Mouse (Mus musculus): Measurements from ENCODE around the gene Itgb5. TPM values are rescaled to one million over a fixed set of nuclear protein-coding genes. Genes with fewer than 3 reads are reported as not detected.

Gene Itgb5
- polyA plus RNA-seq, 1 experiment, result 144 TPM

DNA sequence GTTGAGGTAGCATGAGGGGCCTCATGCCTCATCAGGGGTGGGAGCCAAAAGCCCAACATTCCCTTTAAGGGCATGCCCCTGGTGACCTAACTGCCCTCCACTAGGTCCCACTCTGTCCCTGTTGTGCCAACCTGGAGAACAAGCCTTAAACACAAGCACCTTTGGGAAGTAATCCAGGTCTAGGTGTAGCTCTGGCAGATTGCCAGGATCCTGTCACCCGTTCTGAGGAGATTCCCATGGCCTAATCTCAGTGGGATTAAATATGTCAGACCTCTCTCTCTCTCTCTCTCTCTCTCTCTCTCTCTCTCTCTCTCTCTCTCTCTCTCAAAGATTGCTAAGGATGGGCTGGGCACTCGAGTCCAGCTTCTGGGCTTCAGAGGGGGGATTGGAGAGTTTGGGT lies 102.2 kb downstream of the Itgb5 start:
- H3K4me3 ChIP-seq (replicated peaks; ENCODE audit: extremely low read depth, low read depth, low read length), result no peak overlapping the region
- no peak for TF ChIP-seq POLR2A (IDR thresholded peaks at IDR 0.05; ENCODE audit: borderline replicate concordance, extremely low read depth, low read depth, low read length)
- TF ChIP-seq CTCF (IDR thresholded peaks at IDR 0.05; ENCODE audit: insufficient read depth, low read length), result no peak
- 50% methylated on average over 2 of the region's 2 CpGs for WGBS
- no peak for DNase-seq
- H3K4me1 ChIP-seq (ENCODE audit: control insufficient read depth, insufficient read depth, low read length), result peaks cover 12% of the 10 kb centered on the region

DNA sequence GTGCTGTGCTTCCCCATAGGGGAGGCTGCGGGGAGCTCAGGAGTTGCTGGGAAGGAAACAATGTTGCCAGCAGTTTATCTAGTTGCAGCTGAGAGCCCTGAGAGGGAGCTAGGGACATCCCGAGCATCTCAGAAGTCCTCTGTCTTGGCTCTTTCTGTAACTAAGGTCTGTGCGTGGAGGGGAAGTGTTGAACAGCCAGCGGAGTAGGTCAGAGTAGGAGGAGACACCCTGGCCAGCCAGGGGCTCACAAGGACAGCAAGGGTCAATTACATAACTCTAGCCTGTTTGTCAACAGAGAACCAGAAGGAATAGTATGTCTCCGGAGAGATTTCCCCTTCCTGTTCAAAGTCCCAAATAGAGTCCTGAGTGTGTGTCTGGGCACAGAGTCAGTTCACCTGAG lies 102.7 kb downstream of the Itgb5 start:
- Histone ChIP-seq H3K4me3 (replicated peaks; ENCODE audit: extremely low read depth, low read depth, low read length) (no peak overlapping the region), H3K4me1 (ENCODE audit: control insufficient read depth, insufficient read depth, low read length) (peaks cover 12% of the 10 kb centered on the region)
- 25% methylated on average over 5 of the region's 5 CpGs for WGBS
- no peak for DNase-seq
- TF ChIP-seq POLR2A (IDR thresholded peaks at IDR 0.05; ENCODE audit: borderline replicate concordance, extremely low read depth, low read depth, low read length), result no peak
- TF ChIP-seq CTCF (IDR thresholded peaks at IDR 0.05; ENCODE audit: insufficient read depth, low read length), result no peak

DNA sequence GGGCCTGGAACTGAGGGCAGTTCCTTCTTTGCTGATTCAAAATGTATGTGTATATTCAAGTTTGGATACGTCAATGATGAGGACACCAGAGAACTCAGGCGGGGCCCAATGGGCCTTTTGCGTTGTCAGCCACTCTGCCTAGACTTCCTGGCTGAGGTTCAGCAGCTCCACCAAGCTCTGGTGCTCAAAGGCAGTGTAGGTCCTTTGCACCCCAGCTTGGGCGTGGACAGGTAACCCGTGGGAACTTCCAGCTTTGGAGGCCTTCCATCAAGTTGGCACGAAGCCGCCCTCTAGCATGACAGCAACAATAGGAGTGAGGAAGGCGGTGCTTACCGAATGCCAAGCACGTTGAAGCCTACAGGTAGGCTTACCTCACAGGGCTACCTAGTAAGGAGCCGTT lies 103.9 kb downstream of the Itgb5 start:
- DNase-seq, result no peak
- 83% methylated on average over 11 of the region's 11 CpGs for WGBS
- H3K4me1 ChIP-seq (ENCODE audit: control insufficient read depth, insufficient read depth, low read length), result peaks cover 10% of the 10 kb centered on the region
- TF ChIP-seq CTCF (IDR thresholded peaks at IDR 0.05; ENCODE audit: insufficient read depth, low read length) (no peak), POLR2A (IDR thresholded peaks at IDR 0.05; ENCODE audit: borderline replicate concordance, extremely low read depth, low read depth, low read length) (no peak)
- no peak overlapping the region for H3K4me3 ChIP-seq (replicated peaks; ENCODE audit: extremely low read depth, low read depth, low read length)

DNA sequence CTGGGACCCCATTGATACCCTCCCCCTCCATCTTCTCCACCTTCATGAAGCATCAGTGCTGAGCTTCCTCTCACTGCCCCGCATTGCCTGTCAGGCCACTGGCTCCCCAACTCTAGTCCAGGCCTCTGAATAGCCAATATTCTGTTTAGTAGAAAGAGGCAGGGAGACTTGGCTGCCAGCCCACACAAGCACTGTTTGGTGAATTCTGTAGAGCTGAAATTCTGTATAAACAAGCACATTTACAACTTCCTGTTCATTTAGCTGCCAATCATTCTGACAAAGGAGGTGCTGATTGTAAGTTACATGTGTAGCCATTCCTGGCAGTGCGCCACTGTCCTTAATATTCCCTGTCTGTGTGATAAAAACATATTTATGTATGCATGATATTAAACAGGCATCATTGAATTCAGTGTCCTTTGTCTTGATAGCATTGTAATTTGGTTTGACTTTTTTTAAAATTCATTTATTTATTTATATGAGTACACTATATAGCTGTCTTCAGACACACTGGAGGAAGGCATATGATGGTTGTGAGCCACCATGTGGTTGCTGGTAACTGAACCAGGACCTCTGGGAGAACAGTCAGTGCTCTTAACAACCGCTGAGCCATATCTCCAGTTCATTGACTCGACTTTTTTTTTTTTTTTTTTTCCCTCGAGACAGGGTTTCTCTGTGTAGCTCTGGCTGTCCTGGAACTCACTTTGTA lies 105.4 kb downstream of the Itgb5 start:
- 38% methylated on average over 5 of the region's 5 CpGs for WGBS
- DNase-seq, result no peak
- H3K4me3 ChIP-seq (replicated peaks; ENCODE audit: extremely low read depth, low read depth, low read length), result no peak overlapping the region
- no peak for TF ChIP-seq POLR2A (IDR thresholded peaks at IDR 0.05; ENCODE audit: borderline replicate concordance, extremely low read depth, low read depth, low read length)
- no peak for TF ChIP-seq CTCF (IDR thresholded peaks at IDR 0.05; ENCODE audit: insufficient read depth, low read length)
- peaks cover 3% of the 10 kb centered on the region for H3K4me1 ChIP-seq (ENCODE audit: control insufficient read depth, insufficient read depth, low read length)

DNA sequence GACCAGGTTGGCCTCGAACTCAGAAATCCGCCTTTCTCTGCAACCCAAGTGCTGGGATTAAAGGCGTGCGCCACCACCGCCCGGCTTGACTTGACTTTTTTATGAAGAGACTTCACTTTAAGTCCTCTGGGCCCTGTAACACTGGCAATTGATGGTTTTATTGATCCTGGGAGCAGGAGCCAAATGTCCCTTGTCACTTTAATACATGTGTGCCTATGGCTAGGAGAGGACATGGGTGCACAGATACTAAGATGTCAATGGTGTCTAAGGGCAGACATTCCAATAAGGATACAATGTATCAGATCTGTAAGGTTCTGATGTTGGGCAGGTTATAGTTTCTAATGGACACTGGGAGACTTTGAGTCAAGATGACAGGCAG lies 105.9 kb downstream of the Itgb5 start:
- WGBS, result 92% methylated on average over 6 of the region's 6 CpGs
- TF ChIP-seq CTCF (IDR thresholded peaks at IDR 0.05; ENCODE audit: insufficient read depth, low read length) (no peak), POLR2A (IDR thresholded peaks at IDR 0.05; ENCODE audit: borderline replicate concordance, extremely low read depth, low read depth, low read length) (no peak)
- no peak for DNase-seq
- Histone ChIP-seq H3K4me1 (ENCODE audit: control insufficient read depth, insufficient read depth, low read length) (peaks cover 3% of the 10 kb centered on the region), H3K4me3 (replicated peaks; ENCODE audit: extremely low read depth, low read depth, low read length) (no peak overlapping the region)

DNA sequence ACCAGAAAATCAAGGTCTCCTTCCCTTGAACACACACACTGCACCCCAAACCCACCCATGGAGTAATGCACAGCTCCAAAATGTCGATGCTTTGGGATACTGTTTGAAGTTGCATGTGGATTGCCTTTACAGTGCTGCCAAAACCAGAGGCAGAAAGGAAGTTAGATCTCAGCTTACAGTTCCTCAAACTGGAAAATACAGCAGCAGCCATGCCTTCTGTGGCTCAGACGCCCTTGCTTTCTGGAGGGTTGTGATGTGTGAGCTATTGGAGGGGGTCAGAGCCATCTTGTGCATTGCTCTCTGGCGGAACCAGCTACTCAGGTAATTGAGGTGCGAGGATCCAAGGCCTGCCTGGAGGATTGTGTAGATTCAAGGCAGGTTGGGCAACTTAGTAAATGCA lies 107.4 kb downstream of the Itgb5 start:
- DNase-seq, result no peak
- TF ChIP-seq CTCF (IDR thresholded peaks at IDR 0.05; ENCODE audit: insufficient read depth, low read length), result no peak
- no peak for TF ChIP-seq POLR2A (IDR thresholded peaks at IDR 0.05; ENCODE audit: borderline replicate concordance, extremely low read depth, low read depth, low read length)
- WGBS, result 78% methylated on average over 4 of the region's 4 CpGs
- Histone ChIP-seq H3K4me3 (replicated peaks; ENCODE audit: extremely low read depth, low read depth, low read length) (no peak overlapping the region), H3K4me1 (ENCODE audit: control insufficient read depth, insufficient read depth, low read length) (peaks cover 6% of the 10 kb centered on the region)

DNA sequence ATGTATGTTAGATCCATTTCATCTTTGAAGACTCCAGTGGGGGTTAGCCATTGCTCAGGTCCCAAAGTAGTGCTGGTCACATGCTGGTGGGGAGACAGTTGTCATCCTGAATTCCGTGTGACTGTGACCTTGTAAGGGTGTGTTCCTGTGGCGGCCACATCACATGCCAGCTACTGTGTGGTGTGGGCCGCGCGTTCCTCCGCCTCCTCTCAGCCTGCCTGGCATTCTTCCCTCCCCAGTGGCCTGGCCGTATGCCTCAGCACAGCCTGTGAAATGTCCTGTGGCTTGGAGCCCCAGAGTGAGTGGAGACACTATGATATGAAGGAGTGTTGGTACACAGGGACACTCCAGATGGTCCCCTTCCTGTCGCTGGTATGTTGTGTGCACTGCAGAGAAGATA lies 108.1 kb downstream of the Itgb5 start:
- no peak for TF ChIP-seq POLR2A (IDR thresholded peaks at IDR 0.05; ENCODE audit: borderline replicate concordance, extremely low read depth, low read depth, low read length)
- DNase-seq, result peak; percentile 49
- Histone ChIP-seq H3K4me1 (ENCODE audit: control insufficient read depth, insufficient read depth, low read length) (peaks cover 6% of the 10 kb centered on the region), H3K4me3 (replicated peaks; ENCODE audit: extremely low read depth, low read depth, low read length) (no peak overlapping the region)
- WGBS, result 41% methylated on average over 8 of the region's 8 CpGs

DNA sequence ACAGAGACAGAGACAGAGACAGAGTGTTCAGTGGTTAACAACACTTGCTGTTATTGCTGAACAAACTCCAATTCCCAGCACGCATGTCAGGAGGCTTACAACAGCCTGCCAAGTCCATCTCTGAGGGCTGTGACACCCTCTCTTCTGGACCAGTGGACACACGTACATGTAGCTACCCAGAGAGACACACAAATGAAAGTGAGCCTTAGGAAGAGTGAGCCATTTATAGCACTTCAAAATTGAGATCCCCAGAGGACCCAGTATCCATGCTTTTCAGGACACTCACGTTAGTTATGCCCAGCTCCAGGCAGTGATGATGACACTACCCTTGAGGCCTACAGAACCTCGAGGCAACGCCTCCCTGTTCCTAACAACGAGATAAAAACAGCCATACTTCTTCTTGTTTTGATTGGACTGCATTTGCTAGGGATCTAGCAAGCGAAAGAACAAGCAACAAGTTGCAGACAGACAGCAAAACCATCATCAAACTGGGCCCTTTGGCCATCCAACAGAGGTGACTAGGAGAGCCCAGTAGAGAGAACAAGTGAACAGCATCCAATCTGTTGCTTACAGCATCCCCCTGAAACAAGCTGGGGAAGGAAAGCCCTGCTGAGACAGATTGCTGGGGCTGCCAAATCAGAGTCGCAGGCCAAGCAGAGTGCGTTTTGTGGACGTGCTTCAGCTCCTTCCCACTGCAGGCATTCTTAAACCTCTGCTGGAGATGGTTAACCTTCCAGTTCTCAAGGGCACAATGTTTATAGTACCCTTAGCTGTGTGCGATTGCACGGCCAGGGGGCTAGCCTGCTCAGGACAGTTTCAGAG lies 109.1 kb downstream of the Itgb5 start:
- WGBS, result 65% methylated on average over 12 of the region's 12 CpGs
- TF ChIP-seq POLR2A (IDR thresholded peaks at IDR 0.05; ENCODE audit: borderline replicate concordance, extremely low read depth, low read depth, low read length) (no peak), CTCF (IDR thresholded peaks at IDR 0.05; ENCODE audit: insufficient read depth, low read length) (no peak)
- Histone ChIP-seq H3K4me1 (ENCODE audit: control insufficient read depth, insufficient read depth, low read length) (peaks cover 6% of the 10 kb centered on the region), H3K4me3 (replicated peaks; ENCODE audit: extremely low read depth, low read depth, low read length) (no peak overlapping the region)
- DNase-seq, result no peak

DNA sequence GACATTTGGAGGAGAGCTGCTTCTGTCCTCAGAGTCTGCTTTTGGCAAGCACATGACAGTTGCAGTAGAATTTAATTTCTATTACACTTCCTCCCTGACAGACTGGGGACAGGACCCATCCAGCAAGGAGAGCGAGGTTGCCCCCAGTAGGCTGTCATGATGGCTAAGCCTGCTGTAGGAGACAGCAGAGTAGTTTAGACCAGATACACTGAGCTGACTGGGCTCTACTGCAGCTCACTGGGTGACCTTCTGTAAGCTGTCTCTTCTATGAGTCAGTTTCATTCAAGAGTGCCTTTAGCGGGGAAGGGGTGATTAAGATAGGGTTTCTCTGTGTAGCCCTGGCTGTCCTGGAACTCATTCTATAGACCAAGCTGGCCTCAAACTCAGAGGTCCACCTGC lies 109.7 kb downstream of the Itgb5 start:
- TF ChIP-seq POLR2A (IDR thresholded peaks at IDR 0.05; ENCODE audit: borderline replicate concordance, extremely low read depth, low read depth, low read length) (no peak), CTCF (IDR thresholded peaks at IDR 0.05; ENCODE audit: insufficient read depth, low read length) (no peak)
- Histone ChIP-seq H3K4me3 (replicated peaks; ENCODE audit: extremely low read depth, low read depth, low read length) (no peak overlapping the region), H3K4me1 (ENCODE audit: control insufficient read depth, insufficient read depth, low read length) (peaks cover 6% of the 10 kb centered on the region)
- 83% methylated on average over 2 of the region's 2 CpGs for WGBS
- DNase-seq, result no peak

DNA sequence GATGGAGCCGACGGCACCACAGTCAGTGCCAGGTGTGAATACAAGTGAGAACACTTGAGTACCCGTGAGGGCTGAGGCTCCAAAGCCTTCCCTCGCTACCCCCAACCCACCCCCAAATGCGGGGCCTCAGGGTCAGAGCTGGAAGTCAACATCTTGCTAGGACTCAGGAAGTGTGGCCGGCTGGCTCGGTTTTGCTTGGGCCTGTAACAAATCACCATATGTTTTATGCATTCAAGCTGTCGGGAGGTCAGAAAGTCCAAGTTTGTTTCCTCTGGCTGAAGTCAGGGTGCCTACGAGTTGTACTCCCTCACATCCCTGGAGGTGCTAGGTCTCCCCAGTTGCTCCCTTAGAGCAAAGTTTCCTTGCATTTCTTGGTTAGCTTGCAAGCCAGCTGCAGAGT lies 110.2 kb downstream of the Itgb5 start:
- TF ChIP-seq CTCF (IDR thresholded peaks at IDR 0.05; ENCODE audit: insufficient read depth, low read length) (no peak), POLR2A (IDR thresholded peaks at IDR 0.05; ENCODE audit: borderline replicate concordance, extremely low read depth, low read depth, low read length) (no peak)
- 60% methylated on average over 9 of the region's 9 CpGs for WGBS
- DNase-seq, result no peak
- peaks cover 3% of the 10 kb centered on the region for H3K4me1 ChIP-seq (ENCODE audit: control insufficient read depth, insufficient read depth, low read length)
- H3K4me3 ChIP-seq (replicated peaks; ENCODE audit: extremely low read depth, low read depth, low read length), result no peak overlapping the region

All from lung, adult 2 months (tissue).